Mouse (Mus musculus): ENCODE results near the gene Olfml2a. TPM values are rescaled to one million over a fixed set of nuclear protein-coding genes. Genes with fewer than 3 reads are reported as not detected.
A peak's percentile ranks its signal among the peaks of the same experiment; 100 is the strongest.

Olfml2a gene
- 8.5 and 10.6 TPM in 2 replicates for polyA plus RNA-seq (2015; fragmentation: Nextera tagmentation; extraction: Ambion mirVana)

- H3K27ac ChIP-seq = no peak within 1 kb of the TSS; the same call in 1 of the 2 replicates
- WGBS = 9% methylated on average over 30 of the region's 32 CpGs
- no peaks in the 10 kb centered on the region for H3K36me3 ChIP-seq
- ATAC-seq (ENCODE audit: insufficient number of reproducible peaks, low FRiP score, low TSS enrichment, low read depth) = peak; percentile 79
- H3K9me3 ChIP-seq = no peaks in the 10 kb centered on the region
- H3K9ac ChIP-seq = 0 out of 2 replicates have a peak within 1 kb of the TSS, but pooled peaks have one; percentile 31
- peaks cover 4% of the 10 kb centered on the region; the same call in 1 of the 2 replicates for H3K27me3 ChIP-seq
- H3K4me1 ChIP-seq = peaks cover 34% of the 10 kb centered on the region
- H3K4me3 ChIP-seq = peak within 1 kb of the TSS; percentile 48
- peak within 1 kb of the TSS; percentile 89 for H3K4me2 ChIP-seq
Observed at GRCm38 (mm10) chr2:38931851-38932667, at the start of gene Olfml2a. Olfml2a (plus strand) TSS chr2:38931978.

- Histone ChIP-seq H3K4me1 (no peaks in the 10 kb centered on the region), H3K9ac (no peak overlapping the region), H3K36me3 (no peaks in the 10 kb centered on the region), H3K4me2 (no peak overlapping the region), H3K9me3 (no peaks in the 10 kb centered on the region), H3K4me3 (no peak overlapping the region), H3K27me3 (no peaks in the 10 kb centered on the region), H3K27ac (no peak overlapping the region)
- ATAC-seq (ENCODE audit: insufficient number of reproducible peaks, low FRiP score, low TSS enrichment, low read depth) = no peak
Observed at GRCm38 (mm10) chr2:38902866-38903265, 28.9 kb upstream of the Olfml2a start.

- no peak for ATAC-seq (ENCODE audit: insufficient number of reproducible peaks, low FRiP score, low TSS enrichment, low read depth)
- H3K36me3 ChIP-seq = 0 out of 2 replicates have a peak, but pooled peaks cover 3% of the 10 kb centered on the region
- H3K4me3 ChIP-seq = no peak overlapping the region
- no peak overlapping the region for H3K9ac ChIP-seq
- no peak overlapping the region for H3K4me2 ChIP-seq
- no peaks in the 10 kb centered on the region for H3K9me3 ChIP-seq
- no peak overlapping the region for H3K27ac ChIP-seq
- WGBS = 78% methylated on average over 1 of the region's 1 CpGs
- no peaks in the 10 kb centered on the region for H3K27me3 ChIP-seq
- H3K4me1 ChIP-seq = no peaks in the 10 kb centered on the region
Observed at GRCm38 (mm10) chr2:38904290-38904689, 27.5 kb upstream of the Olfml2a start.

GRCm38 (mm10) chr2:38906097-38906496 lies 25.7 kb upstream of the Olfml2a start:
- no peak overlapping the region for H3K9ac ChIP-seq
- H3K4me2 ChIP-seq = no peak overlapping the region
- no peaks in the 10 kb centered on the region for H3K27me3 ChIP-seq
- WGBS = 67% methylated on average over 5 of the region's 5 CpGs
- H3K27ac ChIP-seq = no peak overlapping the region
- no peak overlapping the region for H3K4me3 ChIP-seq
- no peaks in the 10 kb centered on the region for H3K4me1 ChIP-seq
- ATAC-seq (ENCODE audit: insufficient number of reproducible peaks, low FRiP score, low TSS enrichment, low read depth) = no peak
- no peaks in the 10 kb centered on the region for H3K9me3 ChIP-seq
- H3K36me3 ChIP-seq = 0 out of 2 replicates have a peak, but pooled peaks cover 3% of the 10 kb centered on the region

GRCm38 (mm10) chr2:38908604-38909003 lies 23.2 kb upstream of the Olfml2a start:
- H3K4me1 ChIP-seq = no peaks in the 10 kb centered on the region
- WGBS = 79% methylated on average over 1 of the region's 1 CpGs
- no peak overlapping the region for H3K27ac ChIP-seq
- H3K4me2 ChIP-seq = no peak overlapping the region
- no peak for ATAC-seq (ENCODE audit: insufficient number of reproducible peaks, low FRiP score, low TSS enrichment, low read depth)
- H3K36me3 ChIP-seq = 0 out of 2 replicates have a peak, but pooled peaks cover 3% of the 10 kb centered on the region
- no peaks in the 10 kb centered on the region for H3K27me3 ChIP-seq
- H3K4me3 ChIP-seq = no peak overlapping the region
- no peak overlapping the region for H3K9ac ChIP-seq
- H3K9me3 ChIP-seq = no peaks in the 10 kb centered on the region

- Histone ChIP-seq H3K4me1 (no peaks in the 10 kb centered on the region), H3K4me3 (no peak overlapping the region), H3K27ac (no peak overlapping the region), H3K9me3 (no peaks in the 10 kb centered on the region), H3K36me3 (no peaks in the 10 kb centered on the region), H3K27me3 (no peaks in the 10 kb centered on the region), H3K4me2 (no peak overlapping the region), H3K9ac (no peak overlapping the region)
- ATAC-seq (ENCODE audit: insufficient number of reproducible peaks, low FRiP score, low TSS enrichment, low read depth) = no peak
- WGBS = 53% methylated on average over 1 of the region's 1 CpGs
Observed at GRCm38 (mm10) chr2:38914517-38914916, 17.3 kb upstream of the Olfml2a start.

GRCm38 (mm10) chr2:38914965-38915364 lies 16.8 kb upstream of the Olfml2a start:
- Histone ChIP-seq H3K9ac (no peak overlapping the region), H3K4me1 (no peaks in the 10 kb centered on the region), H3K27me3 (no peaks in the 10 kb centered on the region), H3K4me2 (no peak overlapping the region), H3K27ac (no peak overlapping the region), H3K4me3 (no peak overlapping the region), H3K9me3 (no peaks in the 10 kb centered on the region), H3K36me3 (no peaks in the 10 kb centered on the region)
- ATAC-seq (ENCODE audit: insufficient number of reproducible peaks, low FRiP score, low TSS enrichment, low read depth) = no peak
- 42% methylated on average over 4 of the region's 4 CpGs for WGBS

- no peak overlapping the region for H3K4me3 ChIP-seq
- H3K36me3 ChIP-seq = no peaks in the 10 kb centered on the region
- no peaks in the 10 kb centered on the region for H3K27me3 ChIP-seq
- H3K4me2 ChIP-seq = no peak overlapping the region
- no peaks in the 10 kb centered on the region for H3K4me1 ChIP-seq
- 48% methylated on average over 4 of the region's 4 CpGs for WGBS
- ATAC-seq (ENCODE audit: insufficient number of reproducible peaks, low FRiP score, low TSS enrichment, low read depth) = no peak
- no peaks in the 10 kb centered on the region for H3K9me3 ChIP-seq
- H3K27ac ChIP-seq = no peak overlapping the region
- H3K9ac ChIP-seq = no peak overlapping the region
Observed at GRCm38 (mm10) chr2:38916947-38917691, 14.7 kb upstream of the Olfml2a start.

GRCm38 (mm10) chr2:38921374-38921773 lies 10.4 kb upstream of the Olfml2a start:
- H3K36me3 ChIP-seq = no peaks in the 10 kb centered on the region
- no peak overlapping the region for H3K27ac ChIP-seq
- no peaks in the 10 kb centered on the region for H3K9me3 ChIP-seq
- H3K4me3 ChIP-seq = no peak overlapping the region
- WGBS = 22% methylated on average over 1 of the region's 1 CpGs
- no peak for ATAC-seq (ENCODE audit: insufficient number of reproducible peaks, low FRiP score, low TSS enrichment, low read depth)
- peaks cover 9% of the 10 kb centered on the region for H3K4me1 ChIP-seq
- 0 out of 2 replicates have a peak, but pooled peaks cover 2% of the 10 kb centered on the region for H3K27me3 ChIP-seq
- H3K9ac ChIP-seq = no peak overlapping the region
- H3K4me2 ChIP-seq = no peak overlapping the region

- H3K27me3 ChIP-seq = 0 out of 2 replicates have a peak, but pooled peaks cover 2% of the 10 kb centered on the region
- H3K4me1 ChIP-seq = peaks cover 15% of the 10 kb centered on the region
- H3K4me3 ChIP-seq = no peak overlapping the region
- H3K27ac ChIP-seq = no peak overlapping the region
- no peaks in the 10 kb centered on the region for H3K9me3 ChIP-seq
- no peak overlapping the region for H3K4me2 ChIP-seq
- 35% methylated on average over 3 of the region's 3 CpGs for WGBS
- no peaks in the 10 kb centered on the region for H3K36me3 ChIP-seq
- ATAC-seq (ENCODE audit: insufficient number of reproducible peaks, low FRiP score, low TSS enrichment, low read depth) = no peak
- H3K9ac ChIP-seq = no peak overlapping the region
Observed at GRCm38 (mm10) chr2:38923471-38923870, 8.3 kb upstream of the Olfml2a start.

GRCm38 (mm10) chr2:38923911-38924310 lies 7.9 kb upstream of the Olfml2a start:
- Histone ChIP-seq H3K36me3 (no peaks in the 10 kb centered on the region), H3K4me3 (no peak overlapping the region)
- WGBS = 52% methylated on average over 2 of the region's 2 CpGs

GRCm38 (mm10) chr2:38924571-38924970 lies 7.2 kb upstream of the Olfml2a start:
- no peak for ATAC-seq (ENCODE audit: insufficient number of reproducible peaks, low FRiP score, low TSS enrichment, low read depth)
- Histone ChIP-seq H3K4me2 (peak overlapping the region; percentile 94), H3K9ac (no peak overlapping the region), H3K36me3 (no peaks in the 10 kb centered on the region), H3K27ac (no peak overlapping the region), H3K27me3 (0 out of 2 replicates have a peak, but pooled peaks cover 2% of the 10 kb centered on the region), H3K4me3 (peak overlapping the region; percentile 77), H3K9me3 (no peaks in the 10 kb centered on the region), H3K4me1 (peaks cover 15% of the 10 kb centered on the region)
- WGBS = 10% methylated on average over 10 of the region's 10 CpGs

More at GRCm38 (mm10) chr2:38923911-38924310, 7.9 kb upstream of the Olfml2a start:
- H3K9ac ChIP-seq = no peak overlapping the region
- peaks cover 15% of the 10 kb centered on the region for H3K4me1 ChIP-seq
- 0 out of 2 replicates have a peak, but pooled peaks cover 2% of the 10 kb centered on the region for H3K27me3 ChIP-seq
- no peaks in the 10 kb centered on the region for H3K9me3 ChIP-seq
- no peak for ATAC-seq (ENCODE audit: insufficient number of reproducible peaks, low FRiP score, low TSS enrichment, low read depth)
- H3K4me2 ChIP-seq = no peak overlapping the region
- no peak overlapping the region for H3K27ac ChIP-seq
